Mouse (Mus musculus) mammary gland, adult 2 months (tissue): ENCODE data around the gene Gm9903. TPM values are rescaled to one million over a fixed set of nuclear protein-coding genes. Genes with fewer than 3 reads are reported as not detected.

Experiments used
- polyA plus RNA-seq: library from polyadenylated mRNA; depleted of rRNA; stranded (reverse); fragments of >200 nt; gene quantifications from 2 replicates; pipeline ENCODE4 v1.2.3, GENCODE M21; 2012; ENCODE audit warnings: low replicate concordance; rRNA removed

The Gm9903 gene
- 0.60 and 1.2 TPM in 2 replicates for polyA plus RNA-seq

DNA sequence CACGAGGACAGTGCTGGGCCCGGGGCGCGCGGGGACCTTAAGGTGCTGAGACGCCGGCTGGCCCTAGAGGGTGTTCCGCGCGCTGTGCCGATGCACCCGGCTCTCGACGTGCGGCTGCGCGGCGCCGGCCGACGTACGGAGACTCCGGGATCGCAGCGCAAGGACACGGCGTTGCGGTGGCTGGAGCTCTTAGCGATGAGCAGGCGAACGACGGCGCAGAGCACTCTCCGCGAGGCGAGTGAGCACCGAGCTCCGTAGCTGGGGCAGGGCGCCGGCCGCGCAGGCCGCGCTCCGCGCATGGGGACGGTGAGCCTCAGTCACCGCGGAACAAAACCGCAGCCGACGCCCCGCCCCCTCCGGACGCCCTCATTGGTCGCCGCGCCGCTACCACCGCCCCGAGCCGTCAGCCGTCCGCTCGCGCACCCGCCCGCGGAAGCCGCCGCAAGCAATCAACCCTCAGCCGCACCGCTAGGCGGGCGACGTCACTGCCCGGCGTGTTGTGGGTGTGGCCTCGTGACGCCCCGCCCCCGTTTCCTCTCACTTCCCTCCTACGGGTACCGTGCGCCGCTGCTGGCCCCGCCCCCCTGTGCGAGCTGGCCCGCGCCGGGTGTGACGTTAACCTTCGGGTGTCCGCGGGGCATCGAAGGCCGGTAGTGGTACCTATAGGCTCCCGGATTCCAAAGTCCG lies at the start of gene Gm9903, which contains the start of gene Fam53a:
Gm9903 (plus strand) TSS at position 625 of the 687 bp plus-strand sequence.
Fam53a (minus strand) TSS at position 335 of the 687 bp plus-strand sequence.

DNA sequence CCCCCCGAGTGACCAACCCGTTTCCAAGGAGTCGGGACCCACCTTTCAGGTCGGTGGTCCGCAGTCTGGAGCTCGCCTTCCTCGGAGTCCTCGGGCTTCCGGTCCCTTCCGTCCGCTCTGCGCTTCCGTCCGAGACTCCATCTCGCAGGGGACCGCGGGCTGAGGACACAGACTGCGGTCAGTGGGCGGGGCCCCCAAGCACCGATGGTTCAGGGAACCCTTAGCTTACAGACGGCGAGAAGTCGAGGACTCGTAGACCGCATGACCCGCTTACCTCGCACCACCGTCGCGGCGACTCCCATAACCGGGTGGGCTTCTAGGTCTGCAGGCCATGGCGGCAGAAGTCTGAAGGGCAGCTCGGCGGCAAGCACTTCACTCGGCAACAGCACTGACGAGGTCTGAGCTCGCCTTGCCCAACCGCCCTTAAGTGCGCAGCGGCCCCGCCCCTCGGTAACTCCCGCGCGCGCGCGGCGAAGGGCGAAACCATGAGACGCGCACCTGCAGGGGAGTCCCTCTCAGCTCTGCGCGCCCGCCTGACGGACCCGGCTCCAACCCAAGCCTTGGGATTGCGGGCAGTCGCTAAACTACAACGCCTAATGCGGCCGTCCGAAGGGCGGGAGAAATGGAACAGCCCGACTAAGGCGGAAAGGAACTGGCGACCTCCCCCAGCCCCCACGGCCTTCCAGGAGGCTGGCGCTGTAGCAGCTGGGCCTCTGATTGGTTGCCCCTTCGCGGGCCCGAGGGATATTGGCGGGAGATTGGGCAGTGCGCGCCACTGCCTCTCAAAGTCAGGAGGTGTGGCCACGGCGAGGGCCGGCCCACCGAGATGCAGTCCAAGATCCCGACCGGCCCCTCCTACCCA lies 22.4 kb downstream of the Gm9903 start, which contains the start of gene Slbp:
Slbp (minus strand) TSS at position 654 of the 862 bp plus-strand sequence.

DNA sequence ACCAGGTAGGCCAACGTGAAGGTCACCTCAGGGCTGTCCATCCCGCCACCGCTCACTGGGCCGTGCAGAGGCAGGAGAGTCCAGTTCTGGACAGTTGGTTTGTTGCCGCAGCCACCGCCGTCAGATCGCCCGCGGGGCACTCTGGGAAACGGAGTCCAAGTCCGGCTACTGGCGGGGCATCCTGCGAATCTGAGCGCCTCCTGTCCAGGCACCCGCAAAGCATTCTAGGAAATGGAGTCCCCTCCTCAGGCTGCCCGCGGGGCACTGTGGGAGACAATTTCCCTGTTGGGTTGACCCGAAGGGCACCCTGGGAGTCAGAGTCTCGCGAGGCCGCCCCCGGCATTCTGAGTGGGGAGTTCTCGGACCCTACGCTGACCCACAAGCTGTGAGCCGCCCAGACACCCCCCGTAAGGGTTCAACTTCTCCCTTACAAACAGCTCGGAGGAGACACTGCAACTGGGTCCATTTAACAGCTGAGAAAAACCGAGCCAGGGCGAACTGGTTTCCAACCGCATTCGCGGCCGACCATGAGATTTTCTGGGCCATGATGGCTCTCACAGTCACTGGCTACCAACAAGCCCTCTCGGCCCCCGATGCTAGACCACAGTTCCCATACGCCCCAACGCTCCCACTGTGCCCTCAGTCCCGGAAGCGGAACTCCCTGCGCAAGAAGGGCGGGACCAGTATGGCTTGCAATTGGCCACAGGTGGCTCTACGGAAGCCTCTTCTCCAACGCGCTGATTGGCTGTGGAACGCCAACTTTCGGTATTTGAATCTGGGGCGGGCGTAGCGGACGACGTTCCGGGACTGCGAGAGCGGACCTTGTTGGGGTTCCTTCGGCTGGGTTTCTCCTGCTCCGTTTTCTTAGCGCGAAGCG lies 28.3 kb downstream of the Gm9903 start, which contains the start of the genes Tacc3 and Tmem129:
Tacc3 (plus strand) TSS at position 342 of the 877 bp plus-strand sequence.
Tmem129 (minus strand) TSS at position 630 of the 877 bp plus-strand sequence.

Other genes starting within 250 kb of the Gm9903 start
- gene Nkx1-1, start 195.9 kb upstream of the Gm9903 start, polyA plus RNA-seq, result not detected in 2 replicates
- gene Fam53a, start 290 bp upstream of the Gm9903 start, polyA plus RNA-seq, result 33.5 and 82.9 TPM in 2 replicates
- gene Slbp, start 22.6 kb downstream of the Gm9903 start, polyA plus RNA-seq, result 14.3 and 34.2 TPM in 2 replicates
- 6.6 and 8.1 TPM in 2 replicates for gene Tacc3, start 28.2 kb downstream of the Gm9903 start, polyA plus RNA-seq
- 53.6 and 56.6 TPM in 2 replicates for gene Tmem129, start 28.5 kb downstream of the Gm9903 start, polyA plus RNA-seq
- gene Fgfr3, start 91.7 kb downstream of the Gm9903 start, polyA plus RNA-seq, result 12.9 and 16.2 TPM in 2 replicates
- 61.6 and 71.6 TPM in 2 replicates for gene Letm1, start 152.9 kb downstream of the Gm9903 start, polyA plus RNA-seq
- gene Nsd2, start 190.8 kb downstream of the Gm9903 start, polyA plus RNA-seq, result 3.9 and 8.5 TPM in 2 replicates